Mouse (Mus musculus): ENCODE measurements around the gene Uggt2. TPM values are rescaled to one million over a fixed set of nuclear protein-coding genes. Genes with fewer than 3 reads are reported as not detected.

Gene Uggt2
- polyA plus RNA-seq, 1 experiment from 2014 or later: 11.2 TPM

Other genes starting within 250 kb of the Uggt2 start
- gene Dzip1, start 174.0 kb downstream of the Uggt2 start, polyA plus RNA-seq (2016; fragmentation: Nextera tagmentation; extraction: Ambion mirVana): 8.8 and 15.3 TPM in 2 replicates
- 38.0 and 44.3 TPM in 2 replicates for gene Dnajc3, start 161.5 kb downstream of the Uggt2 start, polyA plus RNA-seq (2016; fragmentation: Nextera tagmentation; extraction: Ambion mirVana)
- gene Hs6st3, start 38.9 kb upstream of the Uggt2 start, polyA plus RNA-seq (2016; fragmentation: Nextera tagmentation; extraction: Ambion mirVana): 0.18 TPM in 1 of 2 replicates, not detected in the other